Mouse (Mus musculus): Measurements from ENCODE around the gene Syne3. TPM values are rescaled to one million over a fixed set of nuclear protein-coding genes. Genes with fewer than 3 reads are reported as not detected.
A peak's percentile ranks its signal among the peaks of the same experiment; 100 is the strongest.

Syne3 gene
- total RNA-seq, 2 experiments from 2014 or later: 1.7 to 1.9 TPM

DNA sequence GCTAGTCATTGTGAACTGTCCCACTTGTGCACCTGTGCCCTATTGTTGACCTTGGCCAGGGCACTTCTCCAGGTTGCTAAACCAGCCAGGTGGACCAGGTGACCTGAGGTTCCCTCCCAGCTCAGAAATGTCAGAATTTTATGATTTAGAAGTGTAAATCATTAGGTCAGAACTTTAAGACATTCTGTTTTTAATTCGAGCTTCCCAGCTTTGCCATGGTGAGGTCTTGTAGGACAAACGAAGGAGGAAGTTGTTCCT is 4.0 kb downstream of the Syne3 start:
- Histone ChIP-seq H3K4me3 (no peak overlapping the region), H3K27ac (no peak overlapping the region)
- intact Hi-C loops (cut with DNase I): no loop called here
- DNase-seq (ENCODE audit: extremely low spot score in 1 of 2, low spot score in 2 of 2): no peak
- TF ChIP-seq CTCF (IDR thresholded peaks at IDR 0.05): no peak

- no peak for TF ChIP-seq CTCF (IDR thresholded peaks at IDR 0.05)
- H3K27ac ChIP-seq: no peak overlapping the region
- H3K4me3 ChIP-seq: no peak overlapping the region
- intact Hi-C loops (cut with DNase I): no loop called here
- DNase-seq (ENCODE audit: extremely low spot score in 1 of 2, low spot score in 2 of 2): no peak
Measured at GRCm38 (mm10) chr12:105004956-105005714, 4.5 kb downstream of the Syne3 start.

DNA sequence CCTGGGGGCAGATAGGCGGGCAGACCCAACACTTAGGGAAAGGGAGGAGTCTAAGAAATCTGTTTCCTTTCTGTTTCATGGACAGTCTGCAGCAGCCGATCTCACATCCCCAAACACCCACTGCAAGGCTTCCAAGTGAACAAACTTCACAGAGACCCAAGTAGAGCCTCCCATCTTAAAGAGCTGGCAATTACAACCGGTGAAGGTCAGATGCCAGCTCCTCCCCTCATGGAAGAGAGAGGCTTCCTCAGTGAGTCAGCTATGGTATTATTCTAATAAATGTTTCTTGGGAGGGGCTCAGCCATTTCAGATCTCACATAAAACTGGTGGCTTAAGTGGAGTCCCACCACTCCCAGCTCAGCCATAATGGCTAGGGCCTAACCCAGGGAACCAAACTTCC is 5.9 kb downstream of the Syne3 start:
- DNase-seq (ENCODE audit: extremely low spot score in 1 of 2, low spot score in 2 of 2): no peak
- Histone ChIP-seq H3K4me3 (no peak overlapping the region), H3K27ac (no peak overlapping the region)
- intact Hi-C loops (cut with DNase I): no loop called here
- no peak for TF ChIP-seq CTCF (IDR thresholded peaks at IDR 0.05)

GRCm38 (mm10) chr12:105003158-105003557 is 6.5 kb downstream of the Syne3 start:
- TF ChIP-seq CTCF (IDR thresholded peaks at IDR 0.05): no peak
- no peak for DNase-seq (ENCODE audit: extremely low spot score in 1 of 2, low spot score in 2 of 2)
- no peak overlapping the region for H3K4me3 ChIP-seq
- H3K27ac ChIP-seq: no peak overlapping the region
- intact Hi-C loops (cut with DNase I): no loop called here

- intact Hi-C loops (cut with DNase I): no loop called here
- no peak overlapping the region for H3K27ac ChIP-seq
- DNase-seq (ENCODE audit: extremely low spot score in 1 of 2, low spot score in 2 of 2): no peak
- H3K4me3 ChIP-seq: no peak overlapping the region
- peak; percentile 11 for TF ChIP-seq CTCF (IDR thresholded peaks at IDR 0.05)
Measured at GRCm38 (mm10) chr12:105002340-105003132, 7.1 kb downstream of the Syne3 start.

- H3K4me3 ChIP-seq: no peak overlapping the region
- TF ChIP-seq CTCF (IDR thresholded peaks at IDR 0.05): no peak
- no peak overlapping the region for H3K27ac ChIP-seq
- intact Hi-C loops (cut with DNase I): no loop called here
- DNase-seq (ENCODE audit: extremely low spot score in 1 of 2, low spot score in 2 of 2): no peak
Measured at GRCm38 (mm10) chr12:105001317-105001716, 8.3 kb downstream of the Syne3 start.

DNA sequence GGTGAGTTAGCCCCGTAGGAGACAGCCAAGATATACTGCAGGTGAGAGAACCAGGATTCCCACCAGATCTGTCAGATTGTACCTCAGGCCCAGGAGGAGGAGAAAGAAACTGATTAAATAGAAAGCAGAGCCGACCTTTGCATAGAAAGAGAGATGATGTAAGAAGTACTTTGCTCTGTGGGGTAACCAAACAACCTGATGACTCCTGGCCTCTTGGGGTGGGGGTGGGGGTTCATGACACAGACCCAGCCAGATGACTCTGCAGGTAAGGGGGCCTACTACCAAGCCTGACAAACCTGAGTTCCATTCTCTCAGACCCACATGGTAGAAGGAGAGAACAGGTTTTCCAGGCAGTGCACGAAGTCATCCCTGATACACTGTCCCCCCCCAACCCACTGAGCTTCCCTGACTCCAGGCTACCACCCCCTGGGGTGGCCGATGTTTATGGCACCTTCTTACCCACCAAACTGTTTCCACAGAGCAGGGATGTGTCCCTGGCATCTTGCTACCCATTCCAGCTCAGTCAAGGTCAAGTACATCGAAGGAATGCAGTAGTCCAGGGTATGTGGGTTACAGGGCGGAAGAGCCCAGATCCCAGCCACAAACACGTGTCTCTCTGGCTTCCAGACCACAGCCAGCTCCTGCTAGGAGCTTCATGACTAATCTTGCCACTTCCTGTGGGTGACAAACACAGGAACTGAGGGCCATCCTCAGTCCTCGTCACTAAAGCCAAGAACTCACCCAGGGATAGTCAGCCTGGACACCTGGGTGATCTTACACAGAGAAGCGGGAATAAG is 8.9 kb downstream of the Syne3 start:
- no peak for DNase-seq (ENCODE audit: extremely low spot score in 1 of 2, low spot score in 2 of 2)
- no peak overlapping the region for H3K27ac ChIP-seq
- no peak for TF ChIP-seq CTCF (IDR thresholded peaks at IDR 0.05)
- intact Hi-C loops (cut with DNase I): no loop called here
- H3K4me3 ChIP-seq: no peak overlapping the region

- intact Hi-C loops (cut with DNase I): no loop called here
- no peak for TF ChIP-seq CTCF (IDR thresholded peaks at IDR 0.05)
- Histone ChIP-seq H3K4me3 (no peak overlapping the region), H3K27ac (no peak overlapping the region)
- no peak for DNase-seq (ENCODE audit: extremely low spot score in 1 of 2, low spot score in 2 of 2)
Measured at GRCm38 (mm10) chr12:104999171-104999570, 10.4 kb downstream of the Syne3 start.

DNA sequence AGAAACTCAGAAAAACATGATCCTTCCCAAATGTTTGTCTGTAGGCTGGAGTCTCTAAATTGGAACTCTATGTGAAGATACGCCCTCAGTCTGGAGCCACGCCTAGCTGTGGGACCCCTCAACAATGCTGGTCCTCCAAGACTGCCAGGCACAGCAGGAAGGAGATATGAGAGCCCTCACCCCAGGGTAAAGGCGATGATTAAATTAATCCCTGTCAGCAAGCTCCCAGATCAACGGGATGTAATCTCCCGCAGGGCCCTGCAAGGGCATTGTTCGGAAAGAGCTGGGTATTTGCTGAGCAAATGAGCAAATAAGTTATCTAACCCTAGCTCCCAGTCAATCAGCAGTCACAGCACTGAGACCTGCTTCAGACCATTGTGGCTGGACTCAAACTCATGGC is 11.1 kb downstream of the Syne3 start:
- DNase-seq (ENCODE audit: extremely low spot score in 1 of 2, low spot score in 2 of 2): no peak
- Histone ChIP-seq H3K4me3 (no peak overlapping the region), H3K27ac (no peak overlapping the region)
- intact Hi-C loops (cut with DNase I): no loop called here
- TF ChIP-seq CTCF (IDR thresholded peaks at IDR 0.05): no peak

DNA sequence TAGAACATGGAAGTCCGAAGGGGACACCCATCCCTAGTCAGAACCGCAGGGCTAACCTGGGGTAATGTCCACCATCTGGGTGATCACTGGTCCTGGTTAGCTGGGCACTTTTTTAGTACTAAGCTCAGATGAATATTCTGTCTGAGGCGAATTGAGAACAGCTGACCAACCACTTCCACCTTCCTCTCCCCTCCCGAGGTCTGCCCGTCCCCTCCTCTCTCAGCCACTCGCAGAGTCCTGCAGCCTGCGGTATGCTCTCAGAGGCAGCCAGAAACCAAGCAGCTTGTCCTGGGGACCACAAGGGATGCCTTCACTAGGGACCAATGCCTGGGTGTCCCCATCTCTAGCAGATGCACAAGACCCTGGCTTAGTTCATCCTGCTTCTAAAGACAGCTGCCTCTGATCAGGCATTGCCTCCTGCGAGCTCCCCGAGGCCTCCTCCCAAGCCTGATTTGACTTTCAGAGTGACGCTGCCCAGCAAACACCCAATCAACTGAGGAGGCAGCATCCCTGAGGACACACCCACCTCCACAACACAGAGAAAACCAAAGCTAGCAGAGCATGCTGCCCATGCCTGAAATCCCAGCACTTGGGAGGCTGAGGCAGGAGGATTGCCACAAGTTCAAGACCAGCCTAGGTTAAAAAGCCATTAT is 11.8 kb downstream of the Syne3 start:
- no peak for DNase-seq (ENCODE audit: extremely low spot score in 1 of 2, low spot score in 2 of 2)
- no peak for TF ChIP-seq CTCF (IDR thresholded peaks at IDR 0.05)
- no peak overlapping the region for H3K4me3 ChIP-seq
- no peak overlapping the region for H3K27ac ChIP-seq
- intact Hi-C loops (cut with DNase I): no loop called here

GRCm38 (mm10) chr12:104997159-104997558 is 12.4 kb downstream of the Syne3 start:
- TF ChIP-seq CTCF (IDR thresholded peaks at IDR 0.05): no peak
- Histone ChIP-seq H3K27ac (no peak overlapping the region), H3K4me3 (no peak overlapping the region)
- DNase-seq (ENCODE audit: extremely low spot score in 1 of 2, low spot score in 2 of 2): no peak
- intact Hi-C loops (cut with DNase I): no loop called here

Data from left cerebral cortex, adult 2 months (tissue).